Mouse (Mus musculus) kidney, postnatal 0 days (tissue): ENCODE measurements around the gene Prr12. TPM values are rescaled to one million over a fixed set of nuclear protein-coding genes. Genes with fewer than 3 reads are reported as not detected.
"Not testable (repeated sequence)": the region's sequence is repeated elsewhere in the genome, so short reads cannot be mapped to it uniquely, and the experiment has no call there.

Experiments used
- ATAC-seq: fragments of 200-750 bp; cut with Nextera tagmentation; replicated peaks from 2 replicates; pipeline ENCODE4 v1.8.0; 2017; ENCODE audit warnings: low read depth, moderate number of reproducible peaks, moderate TSS enrichment, moderate library complexity; ENCODE audit not compliant: low FRiP score
- DNase-seq: peaks from one replicate; pipeline ENCODE4 v3.0.0-alpha.2; 2016; ENCODE audit warnings: low spot score
- H3K27ac ChIP-seq: fragments of 300-500 bp; sonication (generic); 2 replicates; pipeline ENCODE4 v1.5.1; 2014; ENCODE audit warnings: mild to moderate bottlenecking
- H3K27me3 ChIP-seq: fragments of 300-500 bp; sonication (generic); 2 replicates; pipeline ENCODE4 v1.6.1; 2014; ENCODE audit warnings: low read length, mixed read lengths; ENCODE audit not compliant: insufficient read depth
- H3K36me3 ChIP-seq: fragments of 300-500 bp; sonication (generic); 2 replicates; pipeline ENCODE4 v1.6.1; 2014; ENCODE audit warnings: low read length, mixed read lengths; ENCODE audit not compliant: insufficient read depth
- H3K4me1 ChIP-seq: fragments of 300-500 bp; sonication (generic); replicated peaks from 2 replicates; pipeline ENCODE4 v1.6.1; 2014; ENCODE audit warnings: antibody characterized with exemption, low read length, mixed read lengths; ENCODE audit not compliant: insufficient read depth
- H3K4me2 ChIP-seq: fragments of 300-500 bp; sonication (generic); 2 replicates; pipeline ENCODE4 v1.6.1; 2014; ENCODE audit warnings: mild to moderate bottlenecking, low read length, moderate library complexity, mixed read lengths
- H3K4me3 ChIP-seq: fragments of 300-500 bp; sonication (generic); replicated peaks from 2 replicates; pipeline ENCODE4 v1.5.1; 2014; ENCODE audit warnings: low read depth, low read length
- H3K9ac ChIP-seq: fragments of 300-500 bp; sonication (generic); 2 replicates; pipeline ENCODE4 v1.6.1; 2014; ENCODE audit warnings: low read depth, low read length
- H3K9me3 ChIP-seq: fragments of 300-500 bp; sonication (generic); replicated peaks from 2 replicates; pipeline ENCODE4 v1.6.1; 2016; ENCODE audit warnings: low read length, inconsistent platforms, mixed read lengths
- CTCF ChIP-seq: IDR thresholded peaks from 2 replicates; pipeline ENCODE4 v1.5.1; 2016; ENCODE audit warnings: antibody characterized with exemption, low read depth, mild to moderate bottlenecking, moderate library complexity
- WGBS: fragments of 180-500 bp; shearing (Covaris S2); extraction: QIAGEN DNeasy Blood & Tissue Kit; methylation state at CpG from one replicate; pipeline ENCODE4 v1.1.7; 2014; 5-methylcytosine and 5-hydroxymethylcytosine counted together
- polyA plus RNA-seq: library from polyadenylated mRNA; unstranded; fragments of >200 nt; fragmentation: Nextera tagmentation; extraction: Ambion mirVana; gene quantifications from 2 replicates; pipeline ENCODE4 v1.2.1, GENCODE M21; 2015

Gene Prr12
- polyA plus RNA-seq, 1 experiment from 2014 or later = 5.8 TPM

DNA sequence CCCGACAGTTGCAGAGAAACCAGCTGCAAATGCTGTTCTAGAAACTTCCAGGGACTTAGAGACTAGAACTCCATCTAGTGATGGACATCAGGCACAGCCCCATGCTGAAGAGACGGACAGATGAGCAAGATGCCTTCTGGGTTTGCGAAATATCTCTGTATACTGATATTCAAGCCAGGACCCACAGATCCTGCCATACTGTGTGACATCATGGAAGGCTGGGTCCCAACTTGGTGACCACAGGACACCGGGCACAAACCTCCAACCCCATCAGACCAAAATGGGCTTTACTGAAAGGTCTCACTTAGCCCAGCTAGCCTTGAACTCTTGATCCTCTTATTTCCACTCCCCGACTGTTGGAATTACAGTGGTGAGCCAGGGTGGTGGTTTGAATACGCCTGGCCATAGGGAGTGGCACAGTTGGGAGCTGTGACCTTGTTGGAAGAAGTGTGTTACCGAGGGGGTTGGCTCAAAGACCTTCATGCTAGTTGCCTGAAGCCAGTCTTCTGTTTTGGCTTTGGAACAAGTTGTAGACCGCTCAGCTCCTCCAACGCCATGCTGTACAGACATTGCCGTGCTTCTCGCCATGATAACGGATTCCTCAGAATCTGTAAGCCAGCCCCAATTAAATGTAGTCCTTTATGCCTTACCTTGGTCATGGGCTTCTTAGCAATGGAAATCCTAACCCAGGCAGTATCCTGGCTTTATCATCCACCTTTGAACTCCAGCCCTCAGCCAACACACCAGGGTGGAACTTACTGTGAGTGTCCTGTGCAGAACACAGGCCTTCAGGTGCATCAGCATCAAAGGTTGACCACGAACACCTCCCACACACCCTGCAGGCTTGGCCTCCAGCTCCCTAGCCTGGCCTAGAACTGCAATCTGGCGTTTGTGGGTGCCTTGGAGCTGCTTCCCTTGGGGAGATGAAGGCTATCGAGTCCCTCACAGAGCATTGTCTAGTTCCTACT lies 28.1 kb downstream of the Prr12 start:
- TF ChIP-seq CTCF = no peak
- H3K27me3 ChIP-seq = no peaks in the 10 kb centered on the region
- H3K36me3 ChIP-seq = peaks cover 26% of the 10 kb centered on the region
- no peak overlapping the region for H3K4me2 ChIP-seq
- no peaks in the 10 kb centered on the region for H3K9me3 ChIP-seq
- ATAC-seq (no peak), DNase-seq (no peak)
- H3K27ac ChIP-seq = no peak overlapping the region
- WGBS = 86% methylated on average over 15 of the region's 15 CpGs
- no peak overlapping the region for H3K9ac ChIP-seq
- H3K4me3 ChIP-seq = no peak overlapping the region
- H3K4me1 ChIP-seq = no peaks in the 10 kb centered on the region

DNA sequence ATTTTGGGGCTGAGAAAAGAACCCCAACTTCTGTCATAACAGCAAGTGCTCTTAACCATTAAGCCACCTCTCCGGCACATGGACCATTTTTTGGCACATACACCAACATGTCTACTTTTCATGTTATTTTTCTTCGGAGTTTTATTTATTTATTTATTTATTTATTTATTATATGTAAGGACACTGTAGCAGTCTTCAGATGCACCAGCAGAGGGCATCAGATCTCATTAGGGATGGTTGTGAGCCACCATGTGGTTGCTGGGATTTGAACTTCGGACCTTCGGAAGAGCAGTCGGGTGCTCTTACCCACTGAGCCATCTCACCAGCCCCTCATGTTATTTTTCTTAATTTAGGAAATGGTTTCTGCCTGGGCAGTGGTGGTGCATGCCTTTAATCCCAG lies 29.0 kb downstream of the Prr12 start:
- not testable (repeated sequence) for H3K9ac ChIP-seq, ATAC-seq, H3K4me2 ChIP-seq, H3K27ac ChIP-seq, H3K4me1 ChIP-seq, H3K9me3 ChIP-seq, H3K4me3 ChIP-seq, H3K27me3 ChIP-seq
- WGBS = 84% methylated on average over 5 of the region's 5 CpGs
- H3K36me3 ChIP-seq = peaks cover 18% of the 10 kb centered on the region
- peak; percentile 70 for DNase-seq
- TF ChIP-seq CTCF = peak; percentile 64

DNA sequence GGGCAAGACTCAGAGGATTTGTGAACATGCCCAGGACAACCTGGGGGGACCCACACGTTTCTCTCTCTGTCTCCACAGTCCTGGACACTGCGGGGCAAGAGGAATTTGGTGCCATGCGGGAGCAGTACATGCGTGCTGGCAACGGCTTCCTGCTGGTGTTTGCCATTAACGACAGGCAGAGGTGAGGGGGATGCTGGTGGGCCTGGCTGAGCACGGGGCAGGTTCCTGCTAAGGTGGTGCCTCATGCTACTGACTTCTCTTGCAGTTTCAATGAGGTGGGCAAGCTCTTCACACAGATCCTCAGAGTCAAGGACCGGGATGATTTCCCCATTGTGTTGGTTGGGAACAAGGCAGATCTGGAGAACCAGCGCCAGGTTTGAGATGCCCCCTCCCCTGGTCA lies 32.5 kb downstream of the Prr12 start:
- WGBS = 81% methylated on average over 9 of the region's 9 CpGs
- Histone ChIP-seq H3K4me3 (no peak overlapping the region), H3K27me3 (no peaks in the 10 kb centered on the region), H3K9ac (no peak overlapping the region), H3K4me2 (no peak overlapping the region), H3K27ac (no peak overlapping the region), H3K9me3 (no peaks in the 10 kb centered on the region), H3K4me1 (peaks cover 5% of the 10 kb centered on the region; the same call in 1 of the 2 replicates), H3K36me3 (no peaks in the 10 kb centered on the region)
- DNase-seq (no peak), ATAC-seq (no peak)
- TF ChIP-seq CTCF = no peak

DNA sequence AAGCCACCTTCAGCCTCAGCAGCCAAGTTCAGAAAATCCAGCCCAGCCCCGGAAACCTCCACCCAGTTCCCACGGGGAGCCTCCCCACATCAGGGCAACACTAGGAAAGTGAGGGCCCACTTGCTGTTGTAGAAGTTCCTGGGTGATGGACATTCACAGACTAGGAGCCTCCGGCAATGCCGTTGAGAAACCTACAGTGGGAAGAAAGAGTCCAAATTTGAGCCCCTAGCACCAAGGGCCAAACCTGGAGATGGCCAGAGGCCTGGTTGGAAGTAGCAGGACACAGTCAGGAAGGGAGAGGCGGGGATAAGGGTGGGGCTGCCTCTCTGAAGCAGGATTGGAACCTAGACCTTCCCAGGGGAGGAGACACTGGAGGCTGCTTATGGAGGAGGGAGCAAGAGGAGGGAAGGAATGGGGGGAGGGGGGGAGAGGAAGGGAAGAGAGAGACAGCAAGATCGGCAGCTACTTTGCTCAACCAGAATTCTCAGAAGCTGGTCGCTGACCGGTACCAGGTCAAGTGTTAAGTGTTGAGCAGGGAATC lies 33.6 kb downstream of the Prr12 start:
- no peaks in the 10 kb centered on the region for H3K36me3 ChIP-seq
- H3K27me3 ChIP-seq = no peaks in the 10 kb centered on the region
- peak overlapping the region; percentile 76 for H3K4me2 ChIP-seq
- no peak for TF ChIP-seq CTCF
- WGBS = 23% methylated on average over 8 of the region's 8 CpGs
- DNase-seq (peak; percentile 80), ATAC-seq (no peak)
- peak overlapping the region; percentile 96 for H3K27ac ChIP-seq
- peak overlapping the region; percentile 14 for H3K9ac ChIP-seq
- H3K4me1 ChIP-seq = peaks cover 11% of the 10 kb centered on the region; the same call in 1 of the 2 replicates
- no peaks in the 10 kb centered on the region for H3K9me3 ChIP-seq
- peak overlapping the region; percentile 98 for H3K4me3 ChIP-seq

DNA sequence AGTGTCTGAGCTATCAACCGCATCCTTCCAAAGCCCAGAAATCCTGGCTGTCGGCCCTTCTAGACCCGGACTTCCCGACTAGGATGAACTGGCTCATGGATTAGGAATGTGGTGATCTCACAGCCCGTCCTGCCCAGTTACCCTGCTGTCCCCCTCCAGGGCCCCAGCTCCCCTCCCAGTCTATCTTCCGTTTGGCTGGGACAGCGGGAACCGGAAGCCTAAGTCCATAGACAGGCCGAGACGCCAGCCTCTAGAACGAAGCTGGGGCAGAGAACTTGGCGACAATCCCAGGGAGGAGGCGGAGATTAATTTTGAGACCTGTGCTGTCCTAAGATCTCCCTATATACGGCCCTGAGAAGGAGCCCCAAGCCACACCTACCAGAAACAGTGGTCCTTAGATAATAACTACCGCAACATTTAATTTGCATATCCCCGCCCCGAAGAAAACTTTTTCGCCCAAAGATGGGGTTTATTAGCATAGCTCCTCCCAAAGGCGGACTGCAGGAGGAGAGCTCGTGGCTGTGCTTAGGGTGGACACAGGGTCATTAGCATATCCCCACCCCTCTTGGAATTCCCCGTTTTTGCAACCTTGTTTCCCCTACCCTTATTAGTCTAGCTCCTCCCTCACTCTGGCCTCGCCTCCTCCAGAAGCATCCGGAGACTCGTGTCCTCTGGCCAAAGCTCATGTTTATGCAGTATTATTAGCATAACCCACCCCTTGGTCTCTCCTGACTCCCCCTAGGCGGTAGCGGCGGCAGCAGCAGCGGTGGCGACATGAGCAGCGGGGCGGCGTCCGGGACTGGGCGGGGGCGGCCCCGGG lies 35.2 kb downstream of the Prr12 start, which contains the start of gene Rras:
TSS of gene Rras (plus strand) at position 720 of the 820 bp plus-strand sequence.
- peak; percentile 45 for TF ChIP-seq CTCF
- Histone ChIP-seq H3K27ac (peak within 1 kb of the TSS; percentile 96), H3K9me3 (no peaks in the 10 kb centered on the region), H3K36me3 (0 out of 2 replicates have a peak, but pooled peaks cover 9% of the 10 kb centered on the region), H3K4me1 (peaks cover 11% of the 10 kb centered on the region; the same call in 1 of the 2 replicates), H3K4me2 (peak within 1 kb of the TSS; percentile 76), H3K9ac (peak within 1 kb of the TSS; percentile 81), H3K27me3 (no peaks in the 10 kb centered on the region), H3K4me3 (peak within 1 kb of the TSS; percentile 98)
- WGBS = under 1% methylated on average over 36 of the region's 36 CpGs
- peak; percentile 90 for ATAC-seq
- peak; percentile 100 for DNase-seq

DNA sequence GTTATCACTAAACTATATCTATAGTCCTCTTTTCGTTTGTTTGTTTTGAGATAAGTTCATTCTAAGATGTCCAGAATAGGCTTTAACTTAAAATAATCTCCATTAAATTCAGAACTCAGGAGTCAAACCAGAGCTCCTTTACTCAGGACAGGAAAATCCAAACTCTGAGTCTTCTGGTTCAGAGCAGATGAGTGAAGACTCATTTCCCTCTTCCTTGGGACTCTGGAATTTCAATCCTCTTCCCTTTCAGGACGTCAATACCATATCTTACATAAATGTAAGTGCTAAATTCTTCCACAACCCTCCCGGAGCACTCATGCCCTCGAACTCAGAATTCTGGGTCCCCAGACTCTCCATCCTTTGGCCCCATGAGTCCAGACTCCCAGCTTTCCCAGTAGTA lies 35.9 kb downstream of the Prr12 start:
- H3K27ac ChIP-seq = peak overlapping the region; percentile 96
- no peak for ATAC-seq
- H3K27me3 ChIP-seq = no peaks in the 10 kb centered on the region
- DNase-seq = no peak
- no peaks in the 10 kb centered on the region for H3K9me3 ChIP-seq
- TF ChIP-seq CTCF = no peak
- 2% methylated on average over 4 of the region's 4 CpGs for WGBS
- peaks cover 11% of the 10 kb centered on the region; the same call in 1 of the 2 replicates for H3K4me1 ChIP-seq
- peaks cover 16% of the 10 kb centered on the region for H3K36me3 ChIP-seq
- H3K4me2 ChIP-seq = peak overlapping the region; percentile 76
- peak overlapping the region; percentile 98 for H3K4me3 ChIP-seq
- H3K9ac ChIP-seq = peak overlapping the region; percentile 58
